24 mouse cellular contexts compared by ENCODE assay signal in the genomic region with DNA sequence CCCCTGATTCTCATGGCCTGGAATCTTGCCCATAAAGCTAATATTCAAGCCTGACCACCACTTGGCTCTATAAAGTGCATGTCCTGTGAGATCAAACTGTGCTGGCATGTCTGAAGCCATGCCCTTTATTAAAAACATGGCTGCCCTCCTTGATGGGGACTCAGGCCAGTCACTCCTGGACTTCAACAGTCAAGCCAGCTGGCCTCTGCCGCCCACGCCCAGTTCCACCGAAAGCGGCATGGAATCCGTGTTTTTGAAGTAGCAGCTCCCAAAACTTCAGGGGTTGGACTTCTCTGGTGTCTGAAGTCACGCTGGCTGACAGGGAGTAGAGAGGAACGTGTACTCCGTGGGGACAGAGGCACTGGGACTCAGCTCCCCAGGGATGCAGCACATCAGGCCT. TPM values are rescaled to one million over a fixed set of nuclear protein-coding genes. Genes with fewer than 3 reads are reported as not detected.
"Had no signal": no experiment of that assay in that cellular context is flagged by ENCODE, and none has a peak within 500 bp of the region (broad histone marks: within the 10 kb centered on the region; RNA-seq: fewer than 3 reads in every experiment).

No protein-coding gene starts in this region.

- H3K27ac ChIP-seq: midbrain, embryonic 12.5 days; neural tube, embryonic 13.5 days; neural tube, embryonic 15.5 days had no signal

- H3K4me1 ChIP-seq: midbrain, embryonic 12.5 days; neural tube, embryonic 15.5 days had no signal

- H3K27me3 ChIP-seq: midbrain, embryonic 12.5 days; neural tube, embryonic 13.5 days; neural tube, embryonic 15.5 days had no signal

- DNase-seq: lung, adult 18-20 months; lung, embryonic 14.5 days; lung, postnatal 10 days; lung, postnatal 4 days; midbrain, embryonic 14.5 days; retina, postnatal 1 day; right cerebral cortex, adult 18-20 months; right cerebral cortex, postnatal 25 days; right cerebral cortex, postnatal 4 days; spleen, adult 18-20 months; thymus, adult 18-20 months; thymus, postnatal 14 days; thymus, postnatal 36 days had no signal

- H3K9me3 ChIP-seq: midbrain, embryonic 12.5 days; neural tube, embryonic 13.5 days; neural tube, embryonic 15.5 days had no signal

- H3K36me3 ChIP-seq: midbrain, embryonic 12.5 days had no signal

- H3K4me3 ChIP-seq: midbrain, embryonic 12.5 days; myocyte; neural tube, embryonic 13.5 days; neural tube, embryonic 15.5 days had no signal

- H3K4me2 ChIP-seq: lung, embryonic 14.5 days; midbrain, embryonic 12.5 days; neural tube, embryonic 13.5 days; neural tube, embryonic 15.5 days had no signal

- ATAC-seq: midbrain, embryonic 16.5 days had no signal

- H3K9ac ChIP-seq: lung, embryonic 14.5 days; midbrain, embryonic 12.5 days; neural tube, embryonic 13.5 days; neural tube, embryonic 15.5 days had no signal

RNA-seq across cellular contexts. Expression of a gene that starts 40.8 kb away (rescaled TPM):
- total RNA-seq: megakaryocyte, adult 5-6 weeks; megakaryocyte-erythroid progenitor cell, adult 5-6 weeks had no signal
- polyA plus RNA-seq: lung, embryonic 14.5 days; midbrain, embryonic 12.5 days; midbrain, embryonic 14.5 days; midbrain, embryonic 16.5 days; myocyte; neural tube, embryonic 11.5 days; neural tube, embryonic 13.5 days; neural tube, embryonic 15.5 days; small intestine, adult 2 months; stomach, embryonic 16.5 days; thymus, postnatal 0 days had no signal

RNA-seq across cellular contexts. Expression of a gene that starts 50.0 kb away (rescaled TPM):
- total RNA-seq: megakaryocyte, adult 5-6 weeks; megakaryocyte-erythroid progenitor cell, adult 5-6 weeks had no signal
- polyA plus RNA-seq: myocyte had no signal
